Mouse (Mus musculus) hindbrain, embryonic 16.5 days (tissue): Measurements from ENCODE around the gene Stx18. TPM values are rescaled to one million over a fixed set of nuclear protein-coding genes. Genes with fewer than 3 reads are reported as not detected.

Source experiments
- ATAC-seq: fragments of 200-750 bp; cut with Nextera tagmentation; 2 replicates; pipeline ENCODE4 v1.8.0; 2017; ENCODE audit warnings: moderate TSS enrichment, moderate library complexity
- H3K27ac ChIP-seq: fragments of 300-500 bp; sonication (generic); 2 replicates; pipeline ENCODE4 v1.5.1; 2014; ENCODE audit warnings: low read depth, mild to moderate bottlenecking, control low read depth, low read length, moderate library complexity
- H3K27me3 ChIP-seq: fragments of 300-500 bp; sonication (generic); replicated peaks from 2 replicates; pipeline ENCODE4 v1.6.1; 2014; ENCODE audit warnings: low read length; ENCODE audit not compliant: control insufficient read depth, insufficient read depth
- H3K36me3 ChIP-seq: fragments of 300-500 bp; sonication (generic); 2 replicates; pipeline ENCODE4 v1.6.1; 2014; ENCODE audit warnings: mild to moderate bottlenecking, low read length, moderate library complexity, mixed read lengths; ENCODE audit not compliant: control insufficient read depth, insufficient read depth
- H3K4me1 ChIP-seq: fragments of 300-500 bp; sonication (generic); 2 replicates; pipeline ENCODE4 v1.6.1; 2014; ENCODE audit warnings: low read depth, low read length; ENCODE audit not compliant: control insufficient read depth, insufficient read depth
- H3K4me2 ChIP-seq: fragments of 300-500 bp; sonication (generic); 2 replicates; pipeline ENCODE4 v1.6.1; 2014; ENCODE audit warnings: mild to moderate bottlenecking, low read length, control low read depth, moderate library complexity
- H3K4me3 ChIP-seq: fragments of 300-500 bp; sonication (generic); 2 replicates; pipeline ENCODE4 v1.5.1; 2014; ENCODE audit warnings: mild to moderate bottlenecking, low read length, control low read depth, moderate library complexity
- H3K9ac ChIP-seq: fragments of 300-500 bp; sonication (generic); 2 replicates; pipeline ENCODE4 v1.6.1; 2014; ENCODE audit warnings: low read depth, mild to moderate bottlenecking, control low read depth, low read length, moderate library complexity
- H3K9me3 ChIP-seq: fragments of 300-500 bp; sonication (generic); 2 replicates; pipeline ENCODE4 v1.6.1; 2014; ENCODE audit warnings: mild to moderate bottlenecking, low read length, moderate library complexity; ENCODE audit not compliant: control insufficient read depth
- WGBS: fragments of 180-500 bp; shearing (Covaris S2); extraction: QIAGEN DNeasy Blood & Tissue Kit; methylation state at CpG from one replicate; pipeline ENCODE4 v1.1.7; 2014; 5-methylcytosine and 5-hydroxymethylcytosine counted together
- polyA plus RNA-seq: library from polyadenylated mRNA; unstranded; fragments of >200 nt; fragmentation: Nextera tagmentation; extraction: Ambion mirVana; gene quantifications from 2 replicates; pipeline ENCODE4 v1.2.1, GENCODE M21; 2015

Gene Stx18
- polyA plus RNA-seq, 1 experiment from 2014 or later: 38.5 TPM

GRCm38 (mm10) chr5:38016945-38017344, 21.6 kb upstream of the Stx18 start:
- no peak overlapping the region for H3K27ac ChIP-seq
- ATAC-seq: no peak
- 83% methylated on average over 3 of the region's 3 CpGs for WGBS

GRCm38 (mm10) chr5:38027656-38028055, 10.9 kb upstream of the Stx18 start:
- no peak for ATAC-seq
- Histone ChIP-seq H3K27me3 (no peaks in the 10 kb centered on the region; the same call in 1 of the 2 replicates), H3K9me3 (no peaks in the 10 kb centered on the region), H3K27ac (no peak overlapping the region), H3K4me2 (no peak overlapping the region), H3K9ac (no peak overlapping the region), H3K4me3 (no peak overlapping the region), H3K4me1 (no peaks in the 10 kb centered on the region), H3K36me3 (no peaks in the 10 kb centered on the region)
- WGBS: 89% methylated on average over 5 of the region's 5 CpGs

More at GRCm38 (mm10) chr5:38016945-38017344, 21.6 kb upstream of the Stx18 start:
- Histone ChIP-seq H3K4me2 (no peak overlapping the region), H3K27me3 (no peaks in the 10 kb centered on the region), H3K9me3 (no peaks in the 10 kb centered on the region; the same call in 1 of the 2 replicates), H3K4me3 (no peak overlapping the region), H3K4me1 (no peaks in the 10 kb centered on the region), H3K9ac (no peak overlapping the region), H3K36me3 (no peaks in the 10 kb centered on the region)

- H3K4me2 ChIP-seq: peak overlapping the region; percentile 93
- peaks cover 13% of the 10 kb centered on the region for H3K4me1 ChIP-seq
- H3K4me3 ChIP-seq: peak overlapping the region; percentile 92
- 21% methylated on average over 9 of the region's 9 CpGs for WGBS
- H3K27me3 ChIP-seq: no peaks in the 10 kb centered on the region
- H3K9me3 ChIP-seq: no peaks in the 10 kb centered on the region
- no peak for ATAC-seq
- peaks cover 5% of the 10 kb centered on the region; the same call in 1 of the 2 replicates for H3K36me3 ChIP-seq
- peak overlapping the region; percentile 92 for H3K9ac ChIP-seq
- H3K27ac ChIP-seq: no peak overlapping the region
Observed at GRCm38 (mm10) chr5:38038274-38038673, 268 bp upstream of the Stx18 start.

GRCm38 (mm10) chr5:38039796-38040195, 1.3 kb downstream of the Stx18 start:
- Histone ChIP-seq H3K27me3 (no peaks in the 10 kb centered on the region), H3K4me1 (peaks cover 13% of the 10 kb centered on the region), H3K27ac (peak overlapping the region; percentile 79; the same call in 1 of the 2 replicates), H3K36me3 (peaks cover 5% of the 10 kb centered on the region; the same call in 1 of the 2 replicates), H3K4me3 (peak overlapping the region; percentile 92), H3K4me2 (peak overlapping the region; percentile 93), H3K9me3 (no peaks in the 10 kb centered on the region), H3K9ac (peak overlapping the region; percentile 92)
- 23% methylated on average over 9 of the region's 9 CpGs for WGBS
- no peak for ATAC-seq

GRCm38 (mm10) chr5:38044923-38045322, 6.4 kb downstream of the Stx18 start:
- H3K4me3 ChIP-seq: no peak overlapping the region
- H3K9me3 ChIP-seq: no peaks in the 10 kb centered on the region
- 75% methylated on average over 2 of the region's 2 CpGs for WGBS
- no peak for ATAC-seq
- H3K4me1 ChIP-seq: peaks cover 6% of the 10 kb centered on the region
- H3K27ac ChIP-seq: no peak overlapping the region
- peaks cover 5% of the 10 kb centered on the region; the same call in 1 of the 2 replicates for H3K36me3 ChIP-seq
- no peaks in the 10 kb centered on the region for H3K27me3 ChIP-seq
- H3K4me2 ChIP-seq: no peak overlapping the region
- H3K9ac ChIP-seq: no peak overlapping the region

GRCm38 (mm10) chr5:38048177-38048576, 9.6 kb downstream of the Stx18 start:
- no peak for ATAC-seq
- no peak overlapping the region for H3K9ac ChIP-seq
- no peaks in the 10 kb centered on the region for H3K36me3 ChIP-seq
- no peaks in the 10 kb centered on the region for H3K4me1 ChIP-seq
- H3K4me2 ChIP-seq: no peak overlapping the region
- no peak overlapping the region for H3K27ac ChIP-seq
- 47% methylated on average over 3 of the region's 3 CpGs for WGBS
- no peaks in the 10 kb centered on the region for H3K9me3 ChIP-seq
- H3K27me3 ChIP-seq: no peaks in the 10 kb centered on the region
- no peak overlapping the region for H3K4me3 ChIP-seq

- Histone ChIP-seq H3K9me3 (no peaks in the 10 kb centered on the region), H3K27me3 (no peaks in the 10 kb centered on the region), H3K27ac (no peak overlapping the region), H3K9ac (no peak overlapping the region), H3K4me2 (no peak overlapping the region), H3K4me1 (no peaks in the 10 kb centered on the region; the same call in 1 of the 2 replicates), H3K4me3 (no peak overlapping the region), H3K36me3 (no peaks in the 10 kb centered on the region)
- no peak for ATAC-seq
- 34% methylated on average over 2 of the region's 2 CpGs for WGBS
Observed at GRCm38 (mm10) chr5:38061051-38061450, 22.5 kb downstream of the Stx18 start.

GRCm38 (mm10) chr5:38062709-38063108, 24.2 kb downstream of the Stx18 start:
- Histone ChIP-seq H3K4me1 (no peaks in the 10 kb centered on the region; the same call in 1 of the 2 replicates), H3K9ac (no peak overlapping the region), H3K4me3 (no peak overlapping the region), H3K9me3 (no peaks in the 10 kb centered on the region), H3K36me3 (no peaks in the 10 kb centered on the region), H3K27ac (no peak overlapping the region), H3K4me2 (no peak overlapping the region), H3K27me3 (no peaks in the 10 kb centered on the region)
- no peak for ATAC-seq
- WGBS: 20% methylated on average over 5 of the region's 5 CpGs

- Histone ChIP-seq H3K27me3 (no peaks in the 10 kb centered on the region), H3K27ac (no peak overlapping the region), H3K36me3 (no peaks in the 10 kb centered on the region), H3K9me3 (no peaks in the 10 kb centered on the region), H3K4me1 (no peaks in the 10 kb centered on the region; the same call in 1 of the 2 replicates), H3K4me2 (no peak overlapping the region), H3K9ac (no peak overlapping the region), H3K4me3 (no peak overlapping the region)
- 78% methylated on average over 5 of the region's 5 CpGs for WGBS
- ATAC-seq: no peak
Observed at GRCm38 (mm10) chr5:38063339-38063738, 24.8 kb downstream of the Stx18 start.
